Mouse (Mus musculus): ENCODE results near the gene Ralgapa2.
A peak's percentile ranks its signal among the peaks of the same experiment; 100 is the strongest.

Ralgapa2 gene

GRCm38 (mm10) chr2:146426321-146426720 is 85.8 kb downstream of the Ralgapa2 start:
- no peak for DNase-seq

- no peak for DNase-seq
These were observed 86.9 kb downstream of the Ralgapa2 start for GRCm38 (mm10) chr2:146425235-146425634.

- DNase-seq, result no peak
These were observed 88.3 kb downstream of the Ralgapa2 start for GRCm38 (mm10) chr2:146423710-146424301.

- DNase-seq, result no peak
These were observed 89.0 kb downstream of the Ralgapa2 start for GRCm38 (mm10) chr2:146423032-146423691.

- DNase-seq, result no peak
These were observed 95.9 kb downstream of the Ralgapa2 start for GRCm38 (mm10) chr2:146416283-146416682.

GRCm38 (mm10) chr2:146414484-146415291 is 97.5 kb downstream of the Ralgapa2 start:
- DNase-seq, result peak; percentile 72

- no peak for DNase-seq
These were observed 99.4 kb downstream of the Ralgapa2 start for GRCm38 (mm10) chr2:146412733-146413132.

GRCm38 (mm10) chr2:146411904-146412303 is 100.2 kb downstream of the Ralgapa2 start:
- no peak for DNase-seq

- no peak for DNase-seq
These were observed 105.1 kb downstream of the Ralgapa2 start for GRCm38 (mm10) chr2:146407078-146407477.

GRCm38 (mm10) chr2:146401588-146401987 is 110.6 kb downstream of the Ralgapa2 start:
- no peak for DNase-seq

- DNase-seq, result no peak
These were observed 111.4 kb downstream of the Ralgapa2 start for GRCm38 (mm10) chr2:146400738-146401137.

GRCm38 (mm10) chr2:146398211-146398865 is 113.8 kb downstream of the Ralgapa2 start:
- no peak for DNase-seq

- DNase-seq, result no peak
These were observed 124.9 kb downstream of the Ralgapa2 start for GRCm38 (mm10) chr2:146387211-146387610.

- DNase-seq, result no peak
These were observed 127.6 kb downstream of the Ralgapa2 start for GRCm38 (mm10) chr2:146384582-146384981.

- DNase-seq, result no peak
These were observed 135.9 kb downstream of the Ralgapa2 start for GRCm38 (mm10) chr2:146376293-146376692.

GRCm38 (mm10) chr2:146366098-146366497 is 146.0 kb downstream of the Ralgapa2 start:
- DNase-seq, result no peak

- DNase-seq, result no peak
These were observed 146.7 kb downstream of the Ralgapa2 start for GRCm38 (mm10) chr2:146365368-146365983.

- no peak for DNase-seq
These were observed 148.7 kb downstream of the Ralgapa2 start for GRCm38 (mm10) chr2:146363483-146363882.

- DNase-seq, result no peak
These were observed 149.2 kb downstream of the Ralgapa2 start for GRCm38 (mm10) chr2:146362932-146363331.

- no peak for DNase-seq
These were observed 150.2 kb downstream of the Ralgapa2 start for GRCm38 (mm10) chr2:146361969-146362368.

GRCm38 (mm10) chr2:146361076-146361475 is 151.1 kb downstream of the Ralgapa2 start:
- DNase-seq, result no peak

- DNase-seq, result no peak
These were observed 152.5 kb downstream of the Ralgapa2 start for GRCm38 (mm10) chr2:146359676-146360075.

GRCm38 (mm10) chr2:146356524-146356923 is 155.6 kb downstream of the Ralgapa2 start:
- no peak for DNase-seq
